Mouse (Mus musculus) midbrain, embryonic 14.5 days (tissue): ENCODE measurements around the gene Pars2. TPM values are rescaled to one million over a fixed set of nuclear protein-coding genes. Genes with fewer than 3 reads are reported as not detected.

Experiments used
- ATAC-seq: fragments of 200-750 bp; cut with Nextera tagmentation; 2 replicates; pipeline ENCODE4 v1.8.0; 2017; ENCODE audit warnings: moderate number of reproducible peaks, moderate library complexity; ENCODE audit not compliant: low FRiP score, low TSS enrichment
- DNase-seq: peaks from one replicate; pipeline ENCODE4 v3.0.0-alpha.2; 2015
- H3K27ac ChIP-seq: fragments of 300-500 bp; sonication (generic); replicated peaks from 2 replicates; pipeline ENCODE4 v1.5.1; 2014; ENCODE audit warnings: mild to moderate bottlenecking, low read depth, low read length, moderate library complexity
- H3K27me3 ChIP-seq: fragments of 300-500 bp; sonication (generic); 2 replicates; pipeline ENCODE4 v1.6.1; 2014; ENCODE audit warnings: low read length, control low read depth, mixed read lengths; ENCODE audit not compliant: control insufficient read depth, insufficient read depth
- H3K36me3 ChIP-seq: fragments of 300-500 bp; sonication (generic); 2 replicates; pipeline ENCODE4 v1.6.1; 2014; ENCODE audit warnings: low read length, control low read depth; ENCODE audit not compliant: control insufficient read depth, insufficient read depth
- H3K4me1 ChIP-seq: fragments of 300-500 bp; sonication (generic); 2 replicates; pipeline ENCODE4 v1.6.1; 2014; ENCODE audit warnings: mild to moderate bottlenecking, antibody characterized with exemption, low read length, control low read depth; ENCODE audit not compliant: control insufficient read depth, insufficient read depth
- H3K4me2 ChIP-seq: fragments of 300-500 bp; sonication (generic); 2 replicates; pipeline ENCODE4 v1.6.1; 2014; ENCODE audit warnings: mild to moderate bottlenecking, low read length, moderate library complexity
- H3K4me3 ChIP-seq: fragments of 300-500 bp; sonication (generic); replicated peaks from 2 replicates; pipeline ENCODE4 v1.5.1; 2014; ENCODE audit warnings: low read depth, low read length
- H3K9ac ChIP-seq: fragments of 300-500 bp; sonication (generic); replicated peaks from 2 replicates; pipeline ENCODE4 v1.6.1; 2014; ENCODE audit warnings: mild to moderate bottlenecking, low read length, moderate library complexity
- H3K9me3 ChIP-seq: fragments of 300-500 bp; sonication (generic); 2 replicates; pipeline ENCODE4 v1.6.1; 2016; ENCODE audit warnings: low read length, control low read depth, mixed read lengths; ENCODE audit not compliant: control insufficient read depth
- WGBS: fragments of 180-500 bp; shearing (Covaris S2); extraction: QIAGEN DNeasy Blood & Tissue Kit; methylation state at CpG from one replicate; pipeline ENCODE4 v1.1.7; 2014; 5-methylcytosine and 5-hydroxymethylcytosine counted together
- polyA plus RNA-seq: library from polyadenylated mRNA; unstranded; fragments of >200 nt; fragmentation: Nextera tagmentation; extraction: Ambion mirVana; gene quantifications from 2 replicates; pipeline ENCODE4 v1.2.1, GENCODE M21; 2014

The Pars2 gene
- polyA plus RNA-seq, 1 experiment from 2014 or later: 8.8 TPM

DNA sequence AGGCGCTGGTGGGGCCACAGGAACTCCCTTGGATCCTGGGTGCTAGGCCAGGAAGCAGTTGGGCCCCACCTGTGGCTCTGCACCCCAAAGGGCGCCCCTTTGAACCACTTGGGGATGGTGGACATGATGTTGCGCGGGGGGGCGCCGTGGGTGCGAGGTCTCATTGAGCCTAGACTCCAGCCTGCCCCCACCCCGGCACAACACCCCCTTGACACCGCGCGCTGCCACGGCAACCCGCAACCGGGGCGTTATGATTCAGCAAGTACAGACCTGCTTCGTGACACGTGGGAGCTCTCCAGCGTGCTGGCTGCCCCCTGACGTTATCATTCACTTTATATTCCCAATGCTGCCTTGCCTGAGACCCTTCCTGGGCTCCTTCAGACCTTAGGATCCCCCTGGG lies 33.8 kb upstream of the Pars2 start, which contains the start of gene Lexm:
Gene Lexm (minus strand): TSS at position 186 of the 400 bp plus-strand sequence.
- DNase-seq (peak; percentile 33), ATAC-seq (no peak)
- WGBS: under 1% methylated on average over 19 of the region's 19 CpGs
- H3K27ac ChIP-seq: no peak within 1 kb of the TSS
- H3K27me3 ChIP-seq: peaks cover 11% of the 10 kb centered on the region
- H3K9me3 ChIP-seq: no peaks in the 10 kb centered on the region
- H3K36me3 ChIP-seq: no peaks in the 10 kb centered on the region
- H3K4me1 ChIP-seq: peaks cover 6% of the 10 kb centered on the region; the same call in 1 of the 2 replicates
- H3K4me2 ChIP-seq: peak within 1 kb of the TSS; percentile 48
- H3K9ac ChIP-seq: peak within 1 kb of the TSS; percentile 26
- H3K4me3 ChIP-seq: no peak within 1 kb of the TSS

DNA sequence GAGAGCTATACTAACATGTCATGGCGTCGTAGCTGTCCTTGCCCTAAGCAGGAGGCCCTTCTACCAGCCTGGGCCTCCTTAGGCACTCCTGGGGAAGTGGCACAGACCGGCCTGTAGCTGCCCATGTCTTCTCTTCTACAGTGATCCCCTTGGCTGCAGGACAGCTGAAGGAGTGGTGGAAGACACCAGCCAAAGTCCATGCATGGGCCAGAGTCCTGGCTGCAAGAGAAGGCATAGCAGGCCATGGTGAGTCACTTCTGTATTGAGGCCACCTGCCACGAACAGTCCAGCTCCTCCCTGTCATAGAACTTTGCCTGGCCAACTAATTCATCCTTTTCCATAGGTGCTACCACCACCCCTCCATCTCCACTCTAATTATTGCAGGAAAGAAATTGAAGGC lies 32.0 kb upstream of the Pars2 start:
- Histone ChIP-seq H3K9me3 (no peaks in the 10 kb centered on the region), H3K27ac (no peak overlapping the region), H3K4me1 (peaks cover 6% of the 10 kb centered on the region; the same call in 1 of the 2 replicates), H3K4me3 (no peak overlapping the region), H3K9ac (no peak overlapping the region), H3K27me3 (peaks cover 12% of the 10 kb centered on the region), H3K36me3 (no peaks in the 10 kb centered on the region), H3K4me2 (no peak overlapping the region)
- ATAC-seq (no peak), DNase-seq (no peak)
- WGBS: 87% methylated on average over 4 of the region's 4 CpGs

DNA sequence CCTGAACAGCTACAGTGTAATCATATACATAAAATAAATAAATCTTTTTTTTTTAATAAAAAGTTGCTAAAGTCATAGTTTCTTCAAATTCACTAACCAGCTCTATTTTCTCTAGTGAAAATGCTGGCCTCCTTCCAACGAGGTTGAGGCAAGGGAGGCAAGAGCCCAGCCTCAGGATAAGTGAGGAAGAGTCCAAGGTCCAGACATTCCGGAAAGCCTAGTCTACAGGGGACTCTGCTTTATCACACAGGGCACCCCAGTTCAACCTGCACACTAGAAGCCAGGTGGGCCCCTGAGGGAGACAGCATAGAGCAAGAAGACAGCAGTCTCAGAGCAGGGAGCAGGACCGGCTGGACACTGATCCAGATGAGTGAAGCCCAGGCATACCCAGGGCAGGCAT lies 29.4 kb upstream of the Pars2 start:
- Histone ChIP-seq H3K27ac (no peak overlapping the region), H3K9me3 (no peaks in the 10 kb centered on the region), H3K9ac (no peak overlapping the region), H3K36me3 (no peaks in the 10 kb centered on the region), H3K4me3 (no peak overlapping the region), H3K27me3 (peaks cover 12% of the 10 kb centered on the region), H3K4me1 (peaks cover 6% of the 10 kb centered on the region; the same call in 1 of the 2 replicates), H3K4me2 (no peak overlapping the region)
- DNase-seq (no peak), ATAC-seq (no peak)
- WGBS: 68% methylated on average over 3 of the region's 3 CpGs

DNA sequence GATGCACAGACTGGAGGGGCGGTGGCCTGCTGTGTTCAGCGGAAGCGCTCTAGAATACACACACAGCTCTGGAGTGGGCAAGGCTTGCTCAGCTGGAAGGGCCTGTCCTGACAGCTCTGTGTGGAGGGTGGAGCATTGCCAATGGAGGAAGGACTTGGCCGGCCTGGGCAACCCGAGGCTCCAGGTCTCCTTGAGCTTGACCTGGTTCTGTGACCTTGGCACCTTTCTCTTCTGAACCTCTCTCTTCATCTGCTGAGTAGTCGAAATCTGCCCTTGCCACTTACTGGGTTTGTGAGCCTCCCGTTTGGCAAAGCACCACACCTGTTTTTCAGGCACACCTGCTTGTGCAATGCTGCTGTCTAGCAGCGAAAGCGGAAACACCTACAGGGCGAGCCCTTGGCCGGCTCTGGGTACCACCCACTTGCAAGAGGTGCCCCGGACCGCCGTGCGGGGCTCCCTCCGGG lies 28.8 kb upstream of the Pars2 start, which contains the start of gene Ttc22:
Gene Ttc22 (plus strand): TSS at position 403 of the 464 bp plus-strand sequence.
- Histone ChIP-seq H3K36me3 (no peaks in the 10 kb centered on the region), H3K9ac (no peak within 1 kb of the TSS), H3K9me3 (no peaks in the 10 kb centered on the region), H3K4me3 (no peak within 1 kb of the TSS; the same call in 1 of the 2 replicates), H3K27me3 (peaks cover 12% of the 10 kb centered on the region), H3K4me1 (peaks cover 3% of the 10 kb centered on the region; the same call in 1 of the 2 replicates), H3K4me2 (no peak within 1 kb of the TSS), H3K27ac (0 out of 2 replicates have a peak within 1 kb of the TSS, but pooled peaks have one; percentile 3)
- DNase-seq: no peak
- no peak for ATAC-seq
- 28% methylated on average over 16 of the region's 16 CpGs for WGBS

DNA sequence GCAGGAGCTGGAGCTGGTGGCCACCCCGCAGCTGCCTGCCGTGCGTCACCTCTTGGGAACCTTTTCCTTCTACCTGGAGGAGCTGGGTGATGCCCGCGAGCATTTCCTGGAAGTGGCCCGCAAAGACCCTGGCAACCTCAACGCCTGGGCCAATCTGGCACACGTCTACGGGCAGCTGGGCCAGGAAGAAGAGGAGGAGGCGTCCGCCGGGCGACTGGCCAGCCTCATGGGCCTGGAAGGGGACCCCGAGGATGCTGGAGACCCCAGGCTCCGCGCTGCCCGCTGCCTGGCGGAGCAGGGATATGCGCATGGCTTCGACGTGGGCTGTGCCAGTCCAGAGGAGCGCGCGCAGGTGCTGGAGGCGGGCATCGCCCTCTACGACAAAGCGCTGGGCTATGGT lies 28.2 kb upstream of the Pars2 start:
- Histone ChIP-seq H3K27me3 (peaks cover 12% of the 10 kb centered on the region), H3K4me3 (no peak overlapping the region; the same call in 1 of the 2 replicates), H3K4me1 (no peaks in the 10 kb centered on the region), H3K9ac (no peak overlapping the region), H3K27ac (0 out of 2 replicates have a peak overlapping the region, but pooled peaks have one; percentile 3), H3K36me3 (no peaks in the 10 kb centered on the region), H3K9me3 (no peaks in the 10 kb centered on the region), H3K4me2 (no peak overlapping the region)
- DNase-seq (no peak), ATAC-seq (no peak)
- 35% methylated on average over 28 of the region's 28 CpGs for WGBS

DNA sequence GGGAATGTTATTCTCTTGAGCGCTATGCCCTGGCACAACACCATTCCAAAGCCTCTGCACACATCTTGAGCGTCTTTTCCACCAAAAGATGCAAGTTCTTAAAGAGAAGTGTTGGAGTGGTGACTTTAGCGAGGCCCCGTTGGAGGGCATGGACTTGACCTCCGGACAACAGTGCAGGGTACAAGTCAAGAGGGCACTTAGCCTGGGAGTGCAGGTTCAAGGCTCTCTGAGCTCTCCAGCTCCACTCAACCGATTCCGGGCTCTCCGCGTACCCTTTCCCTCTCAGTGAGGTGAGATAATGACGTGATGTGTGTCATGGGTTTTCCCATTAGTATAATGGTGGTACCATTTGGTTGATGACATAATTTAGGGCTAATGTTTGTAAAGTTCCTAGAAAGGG lies 26.6 kb upstream of the Pars2 start:
- peaks cover 12% of the 10 kb centered on the region for H3K27me3 ChIP-seq

DNA sequence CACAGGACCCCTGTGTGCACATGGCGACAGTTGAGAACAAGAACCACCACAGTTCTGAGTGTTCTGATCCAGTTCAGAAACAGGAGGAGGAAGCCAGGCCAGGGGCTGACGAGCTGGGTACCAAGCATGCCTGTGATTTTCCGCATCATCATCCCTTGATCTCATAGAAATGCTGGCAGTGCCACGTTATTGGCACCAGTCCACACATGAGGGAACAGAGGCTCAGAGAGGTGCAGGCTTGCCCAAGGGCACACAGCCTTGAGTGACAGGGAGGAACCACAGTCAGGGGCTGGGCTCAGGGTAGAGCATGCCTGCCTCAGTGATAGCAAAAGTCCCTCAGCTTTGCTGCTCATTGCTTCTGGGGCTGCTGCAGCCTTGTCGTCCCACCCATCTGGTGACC lies 23.1 kb upstream of the Pars2 start:
- Histone ChIP-seq H3K4me3 (no peak overlapping the region), H3K9ac (no peak overlapping the region), H3K9me3 (no peaks in the 10 kb centered on the region), H3K27me3 (peaks cover under 1% of the 10 kb centered on the region; the same call in 1 of the 2 replicates), H3K4me1 (peaks cover 25% of the 10 kb centered on the region), H3K27ac (no peak overlapping the region), H3K36me3 (no peaks in the 10 kb centered on the region), H3K4me2 (no peak overlapping the region)
- WGBS: 79% methylated on average over 5 of the region's 5 CpGs
- DNase-seq (no peak), ATAC-seq (no peak)

More for the DNA sequence above, 26.6 kb upstream of the Pars2 start:
- Histone ChIP-seq H3K4me1 (no peaks in the 10 kb centered on the region), H3K9me3 (no peaks in the 10 kb centered on the region), H3K27ac (no peak overlapping the region), H3K4me3 (no peak overlapping the region), H3K36me3 (no peaks in the 10 kb centered on the region), H3K9ac (no peak overlapping the region), H3K4me2 (no peak overlapping the region)
- WGBS: 89% methylated on average over 10 of the region's 10 CpGs
- ATAC-seq: no peak
- DNase-seq: no peak

DNA sequence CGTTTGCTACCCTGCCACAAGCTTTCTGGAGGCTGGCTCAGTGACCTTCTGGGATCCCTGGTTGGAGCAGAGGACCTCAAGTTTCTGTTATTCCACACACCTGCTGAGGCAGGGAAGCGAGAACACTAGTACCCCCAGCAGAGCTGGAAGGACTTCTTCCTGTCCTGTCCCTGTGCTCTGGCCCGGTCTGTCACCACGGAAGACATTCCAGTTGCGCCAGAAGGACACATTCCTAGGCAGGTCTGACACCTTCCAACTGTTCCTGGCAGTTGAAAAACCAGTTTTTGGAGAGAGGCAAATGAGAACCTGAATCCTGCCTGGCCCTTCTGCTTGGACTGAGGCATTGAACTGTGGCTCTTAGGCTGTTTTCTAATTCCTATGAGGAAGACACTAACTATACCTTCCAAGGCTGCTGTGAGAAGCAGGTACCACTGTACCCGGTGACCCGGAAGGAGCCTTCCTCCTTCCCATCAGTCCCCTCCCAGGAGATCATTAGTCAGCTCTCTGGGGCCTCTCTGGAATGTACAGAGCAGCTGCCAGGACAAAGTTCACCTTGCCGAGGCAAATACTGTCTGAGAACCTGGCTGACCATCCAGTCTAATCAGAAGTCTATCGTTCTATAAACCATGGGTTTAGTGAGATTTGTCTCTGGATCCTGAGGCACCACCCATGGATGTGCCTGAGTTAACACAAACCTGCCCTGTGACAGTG lies 22.1 kb upstream of the Pars2 start:
- Histone ChIP-seq H3K9me3 (no peaks in the 10 kb centered on the region), H3K4me3 (no peak overlapping the region), H3K36me3 (no peaks in the 10 kb centered on the region), H3K4me2 (no peak overlapping the region), H3K27me3 (no peaks in the 10 kb centered on the region), H3K27ac (no peak overlapping the region), H3K4me1 (peaks cover 34% of the 10 kb centered on the region), H3K9ac (no peak overlapping the region)
- DNase-seq (no peak), ATAC-seq (no peak)
- 72% methylated on average over 9 of the region's 9 CpGs for WGBS

DNA sequence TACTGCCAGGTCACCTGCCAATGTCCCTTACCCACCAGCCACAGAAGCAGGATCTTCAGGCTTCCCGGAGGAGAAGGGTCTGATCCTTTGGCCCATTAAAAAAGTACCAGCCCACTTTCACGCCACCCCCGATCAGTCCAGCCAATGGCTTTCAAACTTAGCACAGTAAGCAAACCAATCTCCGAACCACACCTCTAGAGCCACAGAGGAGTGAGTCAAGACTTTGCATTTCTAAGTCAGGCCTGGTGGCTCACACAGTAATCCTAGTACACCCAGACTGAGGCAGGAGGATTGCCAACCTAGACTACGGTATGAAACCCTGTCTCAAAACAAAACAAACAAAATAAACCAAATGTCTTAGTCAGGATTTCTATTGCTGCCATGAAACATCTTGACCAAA lies 21.5 kb upstream of the Pars2 start:
- Histone ChIP-seq H3K27me3 (no peaks in the 10 kb centered on the region), H3K36me3 (no peaks in the 10 kb centered on the region), H3K9me3 (no peaks in the 10 kb centered on the region), H3K4me3 (no peak overlapping the region), H3K9ac (no peak overlapping the region), H3K4me1 (peaks cover 39% of the 10 kb centered on the region), H3K4me2 (no peak overlapping the region), H3K27ac (no peak overlapping the region)
- WGBS: 78% methylated on average over 5 of the region's 5 CpGs
- ATAC-seq (no peak), DNase-seq (no peak)
